Comparison of ENCODE assay signal across 8 mouse cellular contexts in the genomic region with DNA sequence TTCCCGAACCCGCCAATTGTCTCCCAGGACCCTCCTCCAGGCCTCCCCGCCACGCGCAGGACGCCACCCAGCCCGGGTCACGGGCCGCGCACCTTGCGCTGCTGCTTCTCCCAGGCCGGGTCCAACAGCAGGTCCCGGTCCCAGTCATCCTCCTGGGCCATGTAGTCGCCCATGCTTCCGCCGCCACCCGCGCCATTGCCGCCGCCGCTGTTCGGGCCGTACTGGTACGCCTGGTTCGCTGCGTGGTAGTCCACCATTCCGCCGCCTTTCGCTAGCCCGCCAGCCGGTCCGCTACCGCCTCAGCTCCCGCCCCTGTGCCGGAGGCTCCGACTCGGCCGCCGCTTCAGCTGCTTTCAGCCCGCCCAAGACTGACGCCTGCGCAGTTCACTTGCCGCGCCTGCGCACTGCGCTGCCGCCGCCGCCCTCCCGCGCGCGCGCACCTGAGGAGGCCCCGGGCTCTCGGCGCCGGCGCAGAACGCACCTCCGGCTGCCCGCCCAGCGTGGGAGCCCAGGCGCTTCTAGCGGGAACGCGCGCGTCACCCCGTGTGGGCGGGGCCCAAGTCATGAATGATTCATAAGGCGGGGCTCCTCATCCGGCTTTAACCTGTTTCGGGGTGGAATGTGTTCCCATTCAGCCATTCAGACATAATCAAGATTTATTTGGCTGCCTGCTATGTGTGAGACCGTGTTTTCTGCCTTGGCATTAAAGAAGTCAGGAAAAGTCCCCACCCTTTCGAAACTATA. TPM values are rescaled to one million over a fixed set of nuclear protein-coding genes. Genes with fewer than 3 reads are reported as not detected.
DNase-seq lines count a peak whose midpoint lies in the region; ATAC-seq lines count a peak whose summit lies in the region.

A gene (minus strand): TSS at position 414 of the 744 bp plus-strand sequence.

- peak within 1 kb of the TSS; percentile 88 for H3K4me3 ChIP-seq in forebrain, embryonic 11.5 days (ENCODE audit: low read depth, low read length)
- H3K4me3 ChIP-seq in heart, embryonic 16.5 days (ENCODE audit: low read length), result peak within 1 kb of the TSS; percentile 98
- H3K4me3 ChIP-seq in liver, embryonic 15.5 days (replicated peaks), result peak within 1 kb of the TSS; percentile 84
- H3K4me3 ChIP-seq in neural tube, embryonic 12.5 days, result peak within 1 kb of the TSS; percentile 98

- H3K27me3 ChIP-seq in forebrain, embryonic 11.5 days (ENCODE audit: control insufficient read depth, insufficient read depth, low read length), result no peaks in the 10 kb centered on the region
- no peaks in the 10 kb centered on the region for H3K27me3 ChIP-seq in heart, embryonic 16.5 days (ENCODE audit: control insufficient read depth, insufficient read depth, low read length)
- no peaks in the 10 kb centered on the region for H3K27me3 ChIP-seq in liver, embryonic 15.5 days
- no peaks in the 10 kb centered on the region for H3K27me3 ChIP-seq in neural tube, embryonic 12.5 days (replicated peaks)

- no peaks in the 10 kb centered on the region for H3K36me3 ChIP-seq in forebrain, embryonic 11.5 days (ENCODE audit: control insufficient read depth, insufficient read depth, low read length)
- no peaks in the 10 kb centered on the region for H3K36me3 ChIP-seq in heart, embryonic 16.5 days (ENCODE audit: control insufficient read depth, insufficient read depth)
- no peaks in the 10 kb centered on the region for H3K36me3 ChIP-seq in liver, embryonic 15.5 days (replicated peaks)
- H3K36me3 ChIP-seq in neural tube, embryonic 12.5 days, result no peaks in the 10 kb centered on the region

- peak within 1 kb of the TSS; percentile 54 for H3K4me2 ChIP-seq in forebrain, embryonic 11.5 days (ENCODE audit: low read depth, low read length, severe bottlenecking)
- H3K4me2 ChIP-seq in heart, embryonic 16.5 days (ENCODE audit: low read depth, low read length), result peak within 1 kb of the TSS; percentile 96
- H3K4me2 ChIP-seq in liver, embryonic 15.5 days, result peak within 1 kb of the TSS; percentile 93
- H3K4me2 ChIP-seq in neural tube, embryonic 12.5 days (replicated peaks), result peak within 1 kb of the TSS; percentile 86

- peak within 1 kb of the TSS; percentile 63 for H3K27ac ChIP-seq in forebrain, embryonic 11.5 days (ENCODE audit: low read depth, low read length)
- H3K27ac ChIP-seq in heart, embryonic 16.5 days (ENCODE audit: low read length), result peak within 1 kb of the TSS; percentile 95
- peak within 1 kb of the TSS; percentile 92 for H3K27ac ChIP-seq in liver, embryonic 15.5 days (replicated peaks)
- peak within 1 kb of the TSS; percentile 64; the same call in 1 of the 2 replicates for H3K27ac ChIP-seq in neural tube, embryonic 12.5 days

- H3K9ac ChIP-seq in forebrain, embryonic 11.5 days (ENCODE audit: low read length), result peak within 1 kb of the TSS; percentile 82
- H3K9ac ChIP-seq in heart, embryonic 16.5 days (ENCODE audit: low read length), result peak within 1 kb of the TSS; percentile 100
- peak within 1 kb of the TSS; percentile 93 for H3K9ac ChIP-seq in liver, embryonic 15.5 days
- peak within 1 kb of the TSS; percentile 94 for H3K9ac ChIP-seq in neural tube, embryonic 12.5 days

- no peaks in the 10 kb centered on the region for H3K9me3 ChIP-seq in forebrain, embryonic 11.5 days (ENCODE audit: control insufficient read depth, low read length)
- no peaks in the 10 kb centered on the region for H3K9me3 ChIP-seq in heart, embryonic 16.5 days (replicated peaks; ENCODE audit: control insufficient read depth, low read length)
- no peaks in the 10 kb centered on the region for H3K9me3 ChIP-seq in liver, embryonic 15.5 days (replicated peaks)
- H3K9me3 ChIP-seq in neural tube, embryonic 12.5 days, result no peaks in the 10 kb centered on the region

- peak; percentile 91 for ATAC-seq in forebrain, embryonic 11.5 days (replicated peaks; ENCODE audit: low FRiP score)
- ATAC-seq in heart, embryonic 16.5 days (replicated peaks; ENCODE audit: extremely low read depth, insufficient read depth, low FRiP score), result peak; percentile 85
- peak; percentile 90 for ATAC-seq in liver, embryonic 15.5 days (ENCODE audit: insufficient read depth)
- ATAC-seq in neural tube, embryonic 12.5 days (ENCODE audit: low FRiP score, low read depth), result peak; percentile 92

- DNase-seq in CD8-positive naive resting alpha-beta T cell, adult 2 months (ENCODE audit: low read depth in 2 of 2, low spot score in 2 of 2), result peak; percentile 99
- DNase-seq in c-Kit-positive CD71-negative TER-119-negative erythroid progenitor cells, embryonic 14.5 days (ENCODE audit: low read depth), result peak; percentile 98
- DNase-seq in forebrain, embryonic 11.5 days (ENCODE audit: low spot score), result peak; percentile 100
- peak; percentile 99 to 100 for DNase-seq in kidney, postnatal 36 days
- DNase-seq in telencephalon, adult 2 months (ENCODE audit: low read depth, low spot score), result peak; percentile 86

- WGBS in forebrain, embryonic 11.5 days, result 1% methylated on average over 76 of the region's 76 CpGs
- WGBS in heart, embryonic 16.5 days, result under 1% methylated on average over 76 of the region's 76 CpGs
- under 1% methylated on average over 76 of the region's 76 CpGs for WGBS in liver, embryonic 15.5 days (ENCODE audit: insufficient replicate concordance)
- WGBS in neural tube, embryonic 12.5 days, result under 1% methylated on average over 76 of the region's 76 CpGs

- H3K4me1 ChIP-seq in forebrain, embryonic 11.5 days (replicated peaks; ENCODE audit: control insufficient read depth, insufficient read depth, low read length), result peaks cover 21% of the 10 kb centered on the region
- H3K4me1 ChIP-seq in heart, embryonic 16.5 days (ENCODE audit: control insufficient read depth, insufficient read depth, low read length), result peaks cover 38% of the 10 kb centered on the region
- peaks cover 70% of the 10 kb centered on the region for H3K4me1 ChIP-seq in liver, embryonic 15.5 days (replicated peaks)
- peaks cover 29% of the 10 kb centered on the region for H3K4me1 ChIP-seq in neural tube, embryonic 12.5 days

RNA-seq across cellular contexts. Expression of the gene that starts here (rescaled TPM):
- polyA plus RNA-seq in forebrain, embryonic 11.5 days (2014; fragmentation: Nextera tagmentation; extraction: Ambion mirVana), result 182 and 199 TPM in 2 replicates
- 260 and 301 TPM in 2 replicates for polyA plus RNA-seq in heart, embryonic 16.5 days (2015; fragmentation: Nextera tagmentation; extraction: Ambion mirVana)
- polyA plus RNA-seq in liver, embryonic 15.5 days (2015; fragmentation: Nextera tagmentation; extraction: Ambion mirVana), result 126 and 147 TPM in 2 replicates
- polyA plus RNA-seq in neural tube, embryonic 12.5 days (2016; fragmentation: Nextera tagmentation; extraction: Ambion mirVana), result 186 and 192 TPM in 2 replicates

Comparison
In these comparisons a context has a peak if more than half of its experiments do, and no peak if none do; other contexts are left out.
1. Peak in every context shown above with its lines: DNase-seq, ATAC-seq, H3K4me3 ChIP-seq and H3K27ac ChIP-seq.